Mouse (Mus musculus): ENCODE data around the gene Bach2.

Gene Bach2

DNA sequence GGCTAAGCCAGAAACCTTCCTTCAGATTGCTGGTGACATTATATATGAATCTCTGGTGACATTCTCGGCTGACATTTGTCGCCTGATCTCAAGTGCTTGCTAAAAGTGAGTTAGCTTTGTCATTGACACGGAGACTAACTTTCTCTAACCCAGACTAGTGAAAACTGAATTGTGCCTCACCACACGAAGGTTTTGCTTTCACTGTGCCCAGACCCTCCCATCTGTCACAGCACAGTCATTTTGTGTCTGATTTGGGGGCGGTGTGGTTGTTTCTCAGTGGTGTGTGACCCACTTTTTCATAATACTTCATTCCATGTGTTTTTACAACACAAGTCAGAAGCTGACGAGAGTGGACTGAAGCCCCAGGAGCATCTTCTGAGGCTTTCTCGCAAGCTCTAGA is 185.8 kb downstream of the Bach2 start:
- intact Hi-C loops (cut with DNase I) = no loop called here

DNA sequence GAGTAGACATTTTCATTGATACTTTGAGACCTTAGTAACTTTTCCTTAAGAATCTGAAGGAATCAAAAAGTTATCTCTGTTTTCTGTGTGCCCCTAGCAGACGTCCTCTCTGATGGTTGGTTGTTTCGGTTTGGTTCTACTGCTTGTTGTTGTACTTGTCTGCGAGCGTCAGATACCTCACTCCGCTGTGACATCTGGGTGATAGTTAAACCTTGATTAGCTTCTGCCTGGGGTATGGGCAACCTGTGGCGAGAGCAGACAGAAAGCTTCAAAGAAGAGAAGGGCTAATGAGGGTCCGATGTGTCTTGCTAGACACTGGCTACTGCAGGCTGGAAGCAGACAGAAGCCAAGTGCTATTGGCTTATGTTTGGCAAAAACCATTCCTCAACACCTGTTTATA is 186.5 kb downstream of the Bach2 start:
- intact Hi-C loops (cut with DNase I) = no loop called here

DNA sequence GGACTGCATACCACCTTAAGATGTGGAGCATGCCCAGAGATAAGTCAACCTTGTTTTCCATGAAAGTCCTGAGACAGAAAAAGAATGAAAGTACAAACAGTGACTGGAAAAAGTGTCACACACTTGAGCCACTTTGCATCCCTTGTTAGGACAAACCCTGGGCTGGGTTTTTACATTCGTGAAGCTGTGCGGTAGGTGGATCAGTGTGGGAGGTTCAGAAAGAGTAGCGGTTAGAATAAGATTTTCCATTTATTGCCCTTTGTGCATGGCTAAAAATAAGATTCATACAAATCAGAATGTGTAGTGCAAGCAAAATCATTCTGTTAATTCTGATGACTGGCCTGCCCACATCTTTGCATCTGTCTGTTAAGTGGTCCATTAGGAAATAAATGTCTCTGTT is 187.0 kb downstream of the Bach2 start:
- intact Hi-C loops (cut with DNase I) = no loop called here

DNA sequence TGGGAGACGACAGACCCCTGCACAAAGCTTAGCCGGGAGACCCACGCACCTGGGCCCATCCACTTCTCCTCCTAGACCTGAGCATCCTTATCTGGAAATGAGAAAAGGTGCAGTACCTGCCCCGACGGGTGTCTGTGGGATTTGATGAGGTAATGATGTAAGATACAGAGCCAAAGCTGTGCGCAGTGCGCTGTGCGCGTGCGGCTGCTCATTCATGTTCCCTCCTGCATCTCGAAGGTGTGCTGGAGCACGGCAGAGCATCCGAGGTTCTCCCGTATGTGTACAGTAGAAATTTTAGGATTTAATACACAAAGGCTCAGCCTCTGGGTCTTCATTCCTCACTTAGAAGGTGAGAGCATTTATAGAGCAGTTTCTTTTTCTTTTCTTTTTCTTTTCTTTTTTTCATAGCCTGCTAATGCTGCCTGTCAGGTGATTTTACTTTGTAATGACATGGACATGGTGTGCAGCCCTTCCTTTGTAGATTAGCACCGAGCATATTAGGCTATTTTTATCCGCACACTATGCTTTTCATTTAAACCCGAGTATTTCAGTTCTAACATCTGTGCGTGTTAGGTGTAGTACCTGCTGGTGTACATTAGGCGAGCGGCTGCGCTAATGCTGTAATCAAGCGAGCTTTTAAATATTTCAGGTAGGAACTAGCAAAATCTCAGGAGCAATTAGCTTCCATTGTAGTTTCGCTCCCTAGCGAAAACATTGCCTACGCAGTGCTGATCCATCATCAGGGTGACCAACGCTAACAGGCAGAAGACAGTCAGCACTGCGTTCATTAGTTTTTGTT is 188.4 kb downstream of the Bach2 start:
- intact Hi-C loops (cut with DNase I) = no loop called here

DNA sequence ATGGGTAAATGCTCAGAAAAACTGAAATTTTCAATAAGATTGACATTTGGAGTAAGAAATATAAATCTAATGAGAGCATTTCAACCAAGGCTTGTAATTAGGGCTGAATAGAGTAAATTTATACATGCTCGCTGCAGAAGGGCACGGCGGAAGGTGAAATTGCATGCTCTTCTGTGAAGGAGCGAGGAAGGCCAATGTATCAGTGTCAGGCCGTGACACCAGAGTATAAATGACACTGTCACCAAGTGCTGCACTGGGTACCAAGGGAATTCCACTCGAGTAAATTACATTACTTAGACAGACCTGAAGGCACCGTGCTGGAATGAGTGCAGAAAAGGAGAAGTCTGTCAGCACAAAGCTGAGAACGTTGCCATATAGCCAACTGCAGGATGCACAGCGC is 190.1 kb downstream of the Bach2 start:
- intact Hi-C loops (cut with DNase I) = no loop called here

DNA sequence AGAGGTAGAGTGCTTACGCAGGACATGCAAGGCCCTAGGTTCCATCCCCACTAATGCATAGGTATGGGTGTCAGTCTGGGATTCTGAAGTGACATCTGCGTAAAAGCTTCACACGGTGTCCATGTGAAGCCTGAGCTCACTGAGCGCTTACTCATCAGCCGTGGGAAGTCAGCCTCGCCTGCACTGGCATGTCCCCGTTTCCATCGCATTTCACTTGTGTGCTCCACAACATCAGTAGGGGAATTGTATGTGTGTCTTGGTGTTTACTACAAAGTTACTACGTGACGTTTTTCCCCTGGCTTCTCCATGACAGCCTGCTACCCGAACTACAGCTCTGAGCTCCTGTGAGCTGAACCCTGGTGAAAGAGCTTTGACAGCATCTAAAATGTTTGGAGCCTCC is 191.5 kb downstream of the Bach2 start:
- intact Hi-C loops (cut with DNase I) = no loop called here

DNA sequence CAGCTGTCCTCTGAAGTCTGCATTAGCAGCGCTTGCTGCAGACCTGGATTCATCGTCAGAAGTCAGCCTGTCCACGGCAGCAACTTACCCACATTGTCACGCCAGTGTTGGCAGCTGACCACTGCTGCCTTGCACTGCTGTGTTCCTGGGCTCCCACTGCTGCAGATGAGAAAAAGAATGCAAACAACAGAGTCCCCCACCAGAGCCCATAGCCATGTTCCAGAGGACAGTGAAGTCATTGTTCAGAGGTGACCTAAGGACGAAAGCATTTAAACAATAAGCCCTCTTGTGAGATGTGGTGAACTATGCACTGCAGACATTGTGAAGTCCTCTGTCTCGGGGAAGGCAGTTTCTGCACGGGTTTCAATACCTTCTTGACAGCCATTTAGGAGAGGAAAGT is 192.4 kb downstream of the Bach2 start:
- intact Hi-C loops (cut with DNase I) = no loop called here

DNA sequence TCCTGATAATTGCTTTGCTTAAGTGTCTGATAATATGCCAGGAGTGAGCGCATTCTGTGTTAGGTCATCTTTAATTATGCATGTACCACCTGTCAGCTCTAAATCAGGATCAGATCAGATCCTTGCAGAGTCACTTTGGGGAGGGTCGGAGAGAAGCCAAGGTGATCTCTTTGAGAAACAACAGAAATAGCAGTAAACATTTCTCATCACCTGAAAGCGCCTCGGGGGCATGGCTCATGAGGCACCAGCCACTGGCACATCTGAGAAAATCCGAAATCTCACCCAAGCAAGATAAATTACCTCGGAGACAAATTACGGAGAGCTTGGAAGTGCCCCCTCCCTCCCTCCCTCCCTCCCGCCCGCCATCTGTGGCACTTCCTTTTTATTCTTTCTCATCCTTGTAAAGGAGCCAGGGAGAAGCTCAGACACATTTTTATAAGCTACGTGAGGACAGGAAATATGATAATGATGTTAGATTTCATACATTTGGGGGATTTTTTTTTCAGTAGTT is 193.7 kb downstream of the Bach2 start:
- intact Hi-C loops (cut with DNase I) = no loop called here

DNA sequence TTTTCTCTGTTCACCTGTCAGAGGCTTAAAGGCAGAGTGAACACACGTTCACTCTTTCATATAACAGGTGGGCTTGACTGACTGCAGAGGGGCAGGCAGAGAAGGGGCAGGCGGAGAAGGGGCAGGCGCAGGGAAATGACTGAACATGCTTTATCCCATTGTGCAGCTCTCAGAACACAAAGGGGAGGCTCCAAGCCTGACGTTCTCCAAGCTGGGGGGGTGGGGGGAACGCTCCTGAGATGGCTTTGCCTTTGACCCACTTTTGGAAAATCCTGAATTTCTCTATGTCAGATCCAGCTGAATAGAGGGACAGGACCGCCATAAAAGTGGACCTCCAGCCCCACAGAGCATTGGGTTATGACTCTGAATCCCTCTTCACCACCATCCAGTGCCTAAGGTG is 194.3 kb downstream of the Bach2 start:
- intact Hi-C loops (cut with DNase I) = no loop called here

DNA sequence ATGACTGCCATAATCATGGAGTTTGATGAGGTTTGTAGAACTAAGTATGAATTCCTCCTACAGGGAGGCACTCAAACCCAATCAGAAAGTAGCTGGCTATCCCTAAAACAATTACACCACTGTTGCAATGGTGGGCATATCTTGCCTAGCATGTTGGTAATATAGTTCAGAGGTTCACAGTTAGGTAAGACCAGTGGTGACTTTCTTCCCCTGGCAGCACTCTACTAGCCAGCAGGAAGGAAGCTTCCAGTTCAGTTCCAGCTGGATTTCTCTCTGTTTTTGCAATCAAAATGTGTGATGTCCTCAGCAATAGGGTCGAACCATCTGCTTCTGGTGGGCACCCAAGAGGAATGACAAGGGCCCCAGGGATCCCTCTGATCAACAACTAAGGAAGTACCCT is 196.0 kb downstream of the Bach2 start:
- intact Hi-C loops (cut with DNase I) = no loop called here

DNA sequence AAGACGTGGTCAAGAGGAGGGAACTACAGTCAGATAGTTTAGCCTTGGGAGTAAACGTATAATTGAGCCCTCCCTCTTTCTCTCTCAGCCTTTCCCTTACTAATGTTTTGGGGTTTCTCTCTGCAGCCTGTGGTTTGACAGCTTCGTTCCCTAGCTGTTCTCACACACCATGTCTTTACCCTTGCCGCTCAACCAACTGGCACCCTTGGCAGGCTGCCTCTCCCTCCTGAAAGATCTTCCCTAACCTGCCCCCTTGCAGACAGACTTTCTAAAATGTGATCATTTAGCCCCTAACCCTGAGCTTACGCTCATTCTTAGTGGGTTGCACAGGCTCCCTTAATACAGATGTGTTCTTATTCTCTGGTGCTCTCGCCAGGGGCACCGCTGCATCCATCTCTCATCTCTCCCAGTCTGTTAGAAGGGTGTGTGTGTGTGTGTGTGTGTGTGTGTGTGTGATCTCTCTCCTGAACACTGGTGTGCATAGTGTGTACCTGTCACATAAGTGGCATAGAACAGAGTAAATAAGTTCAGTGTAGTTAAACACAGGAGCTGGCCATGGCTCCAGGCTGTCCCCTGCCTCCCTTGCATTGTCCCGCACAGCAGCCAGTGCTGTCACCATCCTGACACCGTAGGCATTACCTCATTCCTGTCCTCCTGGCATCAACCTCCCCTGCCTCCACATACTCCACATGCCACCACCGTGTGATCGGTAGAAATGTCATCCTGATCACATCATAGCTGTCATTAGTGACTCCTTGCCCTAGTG is 201.6 kb downstream of the Bach2 start:
- intact Hi-C loops (cut with DNase I) = no loop called here

DNA sequence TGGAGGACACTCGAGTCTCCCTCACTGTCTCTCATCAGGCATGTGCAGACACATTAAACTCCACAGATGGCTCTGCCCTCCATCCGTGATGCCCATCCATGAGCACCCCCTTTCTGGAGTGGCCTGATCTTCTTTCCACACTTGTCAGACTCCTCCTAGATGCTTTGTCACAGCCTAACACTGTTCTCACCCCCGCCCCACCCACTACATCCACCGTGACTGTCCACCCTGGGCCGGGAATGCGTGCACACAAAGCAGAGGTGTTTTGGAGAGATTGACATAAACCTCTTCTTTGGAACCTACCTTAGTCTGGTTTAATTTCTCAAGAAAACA is 202.1 kb downstream of the Bach2 start:
- intact Hi-C loops (cut with DNase I) = no loop called here

DNA sequence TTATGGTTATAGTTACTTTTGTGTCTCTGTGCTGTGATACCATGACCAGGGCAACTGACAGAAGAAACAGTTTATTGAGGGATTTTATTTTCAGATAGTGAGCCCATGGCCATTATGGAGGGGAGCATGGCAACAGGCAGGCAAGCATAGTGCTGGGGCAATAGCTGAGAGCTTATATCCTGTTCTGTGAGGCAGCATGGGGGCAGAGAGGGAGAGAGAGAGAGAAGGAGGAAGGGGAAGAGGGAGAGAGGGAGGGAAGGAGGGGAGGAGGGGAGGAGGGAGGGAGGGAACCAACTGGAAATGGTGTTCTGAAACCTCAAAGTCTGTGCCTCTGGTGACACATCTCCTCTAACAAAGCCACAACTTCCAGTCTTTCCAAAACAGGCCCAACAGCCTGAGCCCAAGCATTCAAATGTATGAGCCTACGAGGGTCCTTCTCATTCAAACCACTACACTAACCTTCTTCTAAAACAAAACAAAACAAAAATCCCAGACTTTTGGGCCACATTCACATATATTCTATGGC is 206.1 kb downstream of the Bach2 start:
- intact Hi-C loops (cut with DNase I) = no loop called here

DNA sequence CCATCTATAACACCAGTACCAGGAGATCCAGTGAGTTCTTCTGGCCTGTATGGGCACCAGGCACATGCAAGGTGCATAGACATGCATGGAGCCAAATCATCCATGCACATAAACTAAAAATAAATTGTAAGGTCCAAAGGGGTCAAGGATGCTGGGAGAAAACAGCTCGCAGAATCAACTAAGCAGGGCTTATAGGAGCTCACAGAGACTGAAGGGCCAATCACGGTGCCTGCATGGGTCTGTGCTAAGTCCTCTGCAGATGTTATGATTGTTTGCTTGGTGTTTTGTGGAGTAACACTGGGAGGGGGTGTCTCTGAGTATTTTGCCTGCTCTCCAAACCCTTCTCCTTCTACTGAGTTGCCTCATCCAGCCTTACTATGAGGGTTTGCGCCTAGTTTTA is 209.2 kb downstream of the Bach2 start:
- intact Hi-C loops (cut with DNase I) = no loop called here

DNA sequence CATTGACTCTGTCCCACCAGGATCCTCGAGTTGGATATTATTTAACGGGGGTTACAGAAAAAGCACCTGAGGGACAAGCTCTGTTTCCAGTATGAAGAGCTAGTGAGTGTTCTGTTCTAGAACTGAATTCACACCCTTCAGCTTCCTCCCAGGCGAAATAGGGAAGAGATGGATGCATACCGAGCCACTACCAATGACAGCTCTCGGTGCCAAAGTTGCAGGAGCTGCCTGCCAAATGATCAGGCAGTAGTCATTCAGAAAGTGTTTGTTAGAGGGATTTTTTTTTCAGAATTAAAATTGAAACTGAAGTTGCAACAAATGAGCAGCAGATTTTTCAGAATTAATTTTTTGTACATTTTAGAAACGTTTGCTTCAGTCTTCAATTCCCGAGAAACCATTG is 223.4 kb downstream of the Bach2 start:
- intact Hi-C loops (cut with DNase I) = no loop called here

DNA sequence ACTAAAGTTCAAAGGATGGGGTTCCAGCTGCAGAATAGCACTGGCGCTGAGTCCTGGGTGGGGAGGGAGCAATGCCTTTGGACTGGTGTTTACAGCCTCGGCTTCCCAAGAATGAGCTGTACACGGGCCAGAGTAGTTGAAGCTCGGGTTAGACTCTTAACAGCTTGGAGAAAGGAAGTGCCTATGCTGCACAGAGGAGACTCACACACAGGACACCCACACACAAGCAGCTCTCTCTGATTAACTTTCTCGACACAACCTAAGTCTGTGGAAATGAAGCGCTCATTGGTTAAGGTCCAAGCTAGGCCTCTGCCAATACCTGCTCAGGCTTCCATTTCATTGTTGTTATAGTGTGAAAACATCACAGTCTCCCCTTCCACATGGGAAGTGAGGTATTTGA is 224.5 kb downstream of the Bach2 start:
- intact Hi-C loops (cut with DNase I) = no loop called here

DNA sequence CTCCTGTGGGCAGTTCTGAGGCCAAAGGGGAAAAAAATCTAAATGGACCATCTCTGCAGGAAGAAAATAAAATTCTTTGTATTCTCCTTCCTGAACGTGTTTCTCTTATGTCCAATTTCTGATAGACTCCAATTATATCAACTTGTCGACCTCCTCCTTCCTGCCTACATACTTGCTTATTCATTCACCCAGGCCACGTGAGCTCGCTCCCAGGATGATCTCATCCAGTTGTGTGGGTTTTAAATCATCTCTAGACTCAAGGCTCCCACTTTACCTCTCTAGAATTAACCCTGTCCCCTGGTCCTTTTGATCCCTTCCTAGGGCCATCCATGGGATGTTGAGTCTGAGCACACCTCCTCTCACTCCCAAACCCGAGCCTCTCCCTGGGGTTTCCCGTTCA is 225.9 kb downstream of the Bach2 start:
- intact Hi-C loops (cut with DNase I) = no loop called here

DNA sequence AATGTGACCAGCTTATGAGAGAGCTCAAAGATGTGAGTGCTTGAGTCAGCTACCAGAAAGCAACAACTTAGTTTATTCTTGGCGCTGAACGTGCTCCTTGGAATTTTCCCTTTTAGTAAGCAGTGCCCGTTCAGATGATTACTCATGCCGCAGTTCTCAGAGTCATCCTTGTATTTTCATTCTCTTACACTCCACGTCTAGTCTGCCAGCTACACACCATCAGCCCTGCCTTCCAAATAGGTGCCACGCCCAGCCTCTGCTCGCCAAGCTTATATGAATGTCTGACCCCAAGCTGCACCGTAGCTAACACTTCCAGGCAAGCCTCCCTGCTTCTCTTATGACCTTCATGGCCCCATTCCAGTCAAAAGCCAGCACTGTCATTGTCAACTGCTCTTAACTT is 227.4 kb downstream of the Bach2 start:
- intact Hi-C loops (cut with DNase I) = no loop called here

DNA sequence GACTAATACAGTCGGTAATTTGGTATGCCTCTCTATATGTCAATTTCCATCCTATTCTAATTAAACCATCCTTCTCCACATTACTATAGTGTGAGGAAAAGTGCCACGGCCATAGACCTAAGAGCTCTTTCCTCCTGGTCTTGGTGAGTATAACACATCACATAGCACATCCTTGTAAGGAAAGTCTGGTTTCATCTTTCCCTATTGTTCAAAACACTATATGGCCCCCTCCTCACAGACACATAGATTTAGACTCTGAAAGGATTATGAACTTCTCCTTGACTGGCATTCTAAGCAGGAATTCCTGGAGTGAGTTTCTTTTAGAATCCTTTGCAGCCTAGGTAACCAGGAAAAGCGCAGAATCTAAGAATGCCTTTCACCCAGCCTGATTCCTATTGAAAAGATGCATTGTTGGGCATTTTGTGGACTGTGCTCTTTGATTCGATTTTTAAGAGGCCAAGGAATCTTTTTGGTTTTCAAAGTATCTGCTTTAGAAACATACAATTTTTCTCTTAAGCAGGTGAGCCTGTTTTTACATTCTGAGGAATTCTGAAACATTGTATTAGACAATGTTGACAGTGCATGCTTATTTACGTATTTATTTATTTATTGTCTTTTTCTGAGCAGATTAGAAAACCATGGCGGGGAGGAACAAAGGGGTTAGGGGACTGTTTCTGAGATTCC is 239.5 kb downstream of the Bach2 start:
- intact Hi-C loops (cut with DNase I) = no loop called here

DNA sequence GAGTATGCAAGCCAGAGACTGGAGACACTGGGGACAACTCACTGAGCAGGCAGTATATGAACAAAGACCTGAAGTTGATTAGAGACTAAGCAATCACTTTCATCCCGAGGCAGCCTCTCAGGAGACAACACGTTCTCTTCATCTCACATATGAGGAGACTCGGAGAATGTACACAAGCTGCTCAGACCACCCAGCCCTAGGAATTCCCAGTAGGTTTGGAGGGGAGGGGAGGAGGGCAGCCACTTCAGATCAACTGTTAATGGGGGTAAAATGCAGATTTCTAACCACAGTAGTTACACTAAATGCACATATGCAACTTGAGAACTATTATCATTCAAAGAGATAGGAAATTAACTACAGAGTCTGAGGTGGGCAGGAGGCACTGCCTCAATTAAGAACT is 240.6 kb downstream of the Bach2 start:
- intact Hi-C loops (cut with DNase I) = no loop called here

DNA sequence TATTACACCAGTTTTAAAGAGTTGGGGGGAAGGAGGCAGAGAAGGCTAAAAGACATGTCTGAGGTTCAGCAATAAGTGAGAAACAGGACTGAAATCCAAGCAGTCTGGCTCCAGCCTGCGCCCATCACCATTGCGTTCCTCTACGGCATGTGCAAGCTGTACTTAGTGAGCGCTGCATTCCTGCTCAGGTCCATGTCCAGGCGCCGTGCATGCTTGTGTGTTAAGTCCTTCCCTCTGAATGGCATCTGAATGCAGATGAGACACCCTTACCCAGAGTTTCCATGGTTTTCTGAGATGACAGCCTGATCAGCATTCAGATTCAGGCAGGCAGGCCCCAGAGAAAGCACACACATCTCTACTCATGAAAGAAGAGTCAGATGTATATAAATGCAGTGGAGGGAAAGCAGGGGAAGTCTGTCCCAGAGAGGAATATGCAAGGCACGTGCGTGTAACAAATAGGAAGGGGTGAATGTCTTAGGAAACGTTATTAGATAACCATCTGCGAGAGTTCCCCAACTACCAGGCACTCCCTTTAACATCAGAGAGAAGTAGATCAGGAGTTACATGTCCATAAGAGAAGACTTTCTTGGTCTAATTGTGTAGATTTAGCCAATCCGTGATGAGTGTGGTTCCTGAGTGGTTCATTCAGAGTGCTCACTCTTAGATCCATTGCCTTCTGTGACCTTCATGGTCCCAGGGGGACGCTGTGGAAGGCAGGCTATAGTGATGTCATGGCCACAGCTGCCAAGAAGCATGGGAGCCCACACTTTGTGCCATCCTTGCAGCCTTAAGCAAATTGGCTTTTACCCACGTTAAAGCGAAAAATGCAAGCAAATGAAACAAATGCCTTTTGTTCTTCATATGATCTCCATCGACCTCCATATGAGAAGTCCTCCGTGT is 241.4 kb downstream of the Bach2 start:
- intact Hi-C loops (cut with DNase I) = no loop called here

All from adrenal gland (tissue).